Mouse (Mus musculus): ENCODE measurements around the gene Rundc3a. TPM values are rescaled to one million over a fixed set of nuclear protein-coding genes. Genes with fewer than 3 reads are reported as not detected.
A peak's percentile ranks its signal among the peaks of the same experiment; 100 is the strongest.

Gene Rundc3a
- polyA plus RNA-seq, 1 experiment from 2014 or later, result 7.9 TPM

DNA sequence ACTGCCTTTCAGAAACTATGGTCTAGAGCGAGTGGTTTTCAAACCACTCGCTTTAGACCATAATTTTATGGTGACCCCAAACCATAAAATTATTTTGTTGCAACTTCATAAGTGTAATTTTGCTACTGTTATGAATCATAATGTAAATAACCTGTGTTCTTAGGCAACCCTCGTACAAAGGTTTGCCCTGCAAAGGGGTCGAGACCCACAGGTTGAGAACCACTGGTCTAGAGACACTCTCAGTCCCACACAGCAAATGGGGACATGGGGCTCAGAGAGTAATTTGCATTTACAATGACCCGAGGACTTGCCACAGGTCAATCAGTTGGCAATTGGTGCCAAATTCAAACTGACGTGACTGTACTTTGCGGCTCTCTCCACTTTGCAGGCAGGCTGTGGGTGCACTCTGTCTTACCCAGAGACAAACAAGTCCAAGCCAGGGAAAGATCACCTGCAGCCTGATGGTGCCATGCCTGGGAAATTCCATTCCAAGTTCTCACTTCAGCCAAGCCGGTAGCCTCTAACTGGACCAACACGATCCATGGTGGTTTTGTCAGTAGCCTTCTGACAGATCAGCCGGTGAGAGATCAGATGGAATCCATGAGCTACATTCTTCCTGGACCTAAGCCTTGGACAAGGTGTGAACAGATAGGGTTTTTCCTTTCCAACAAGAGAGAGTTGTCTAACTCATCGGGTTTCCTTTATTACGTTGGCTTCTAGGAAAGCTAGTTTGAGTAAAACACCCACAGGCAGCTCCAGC, 21.1 kb upstream of the Rundc3a start:
- H3K27me3 ChIP-seq (ENCODE audit: control insufficient read depth, insufficient read depth, low read length), result no peaks in the 10 kb centered on the region
- H3K9ac ChIP-seq (replicated peaks; ENCODE audit: low read depth, low read length), result no peak overlapping the region
- ATAC-seq (ENCODE audit: insufficient number of reproducible peaks, insufficient read depth, low FRiP score, low read depth), result no peak

DNA sequence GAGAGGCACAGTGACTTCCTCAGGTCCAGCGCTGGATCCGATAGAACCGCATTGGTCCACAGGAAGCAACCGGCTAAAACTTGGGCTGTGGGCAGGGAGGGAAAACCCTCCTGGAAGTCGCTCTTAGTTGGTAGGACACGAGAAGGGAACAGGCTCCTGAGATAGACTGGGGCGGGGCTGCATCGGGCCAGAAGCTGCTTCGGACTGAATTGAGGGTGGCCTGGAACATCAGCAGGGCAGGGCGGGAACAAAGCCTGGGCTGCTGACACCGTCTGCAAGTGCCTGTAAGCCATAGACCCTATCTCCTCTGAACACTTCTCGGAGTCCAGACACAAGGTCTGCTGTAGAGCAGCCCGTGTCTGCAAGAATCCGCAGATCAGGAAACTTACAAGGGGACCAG, 20.3 kb upstream of the Rundc3a start:
- Histone ChIP-seq H3K4me1 (ENCODE audit: control insufficient read depth, insufficient read depth, low read length) (peaks cover 19% of the 10 kb centered on the region), H3K9me3 (ENCODE audit: control insufficient read depth, low read depth, low read length) (no peaks in the 10 kb centered on the region), H3K9ac (replicated peaks; ENCODE audit: low read depth, low read length) (no peak overlapping the region), H3K4me2 (replicated peaks; ENCODE audit: low read depth, low read length) (no peak overlapping the region), H3K27me3 (ENCODE audit: control insufficient read depth, insufficient read depth, low read length) (no peaks in the 10 kb centered on the region), H3K36me3 (ENCODE audit: control insufficient read depth, insufficient read depth, low read length) (no peaks in the 10 kb centered on the region), H3K27ac (ENCODE audit: low read length) (no peak overlapping the region), H3K4me3 (ENCODE audit: low read depth, low read length) (no peak overlapping the region)
- no peak for ATAC-seq (ENCODE audit: insufficient number of reproducible peaks, insufficient read depth, low FRiP score, low read depth)
- WGBS, result 38% methylated on average over 14 of the region's 14 CpGs

More for the DNA sequence above, 21.1 kb upstream of the Rundc3a start:
- H3K27ac ChIP-seq (ENCODE audit: low read length), result no peak overlapping the region
- 85% methylated on average over 12 of the region's 12 CpGs for WGBS
- no peak overlapping the region for H3K4me3 ChIP-seq (ENCODE audit: low read depth, low read length)
- no peaks in the 10 kb centered on the region for H3K9me3 ChIP-seq (ENCODE audit: control insufficient read depth, low read depth, low read length)
- H3K4me1 ChIP-seq (ENCODE audit: control insufficient read depth, insufficient read depth, low read length), result peaks cover 19% of the 10 kb centered on the region
- no peaks in the 10 kb centered on the region for H3K36me3 ChIP-seq (ENCODE audit: control insufficient read depth, insufficient read depth, low read length)
- H3K4me2 ChIP-seq (replicated peaks; ENCODE audit: low read depth, low read length), result no peak overlapping the region

DNA sequence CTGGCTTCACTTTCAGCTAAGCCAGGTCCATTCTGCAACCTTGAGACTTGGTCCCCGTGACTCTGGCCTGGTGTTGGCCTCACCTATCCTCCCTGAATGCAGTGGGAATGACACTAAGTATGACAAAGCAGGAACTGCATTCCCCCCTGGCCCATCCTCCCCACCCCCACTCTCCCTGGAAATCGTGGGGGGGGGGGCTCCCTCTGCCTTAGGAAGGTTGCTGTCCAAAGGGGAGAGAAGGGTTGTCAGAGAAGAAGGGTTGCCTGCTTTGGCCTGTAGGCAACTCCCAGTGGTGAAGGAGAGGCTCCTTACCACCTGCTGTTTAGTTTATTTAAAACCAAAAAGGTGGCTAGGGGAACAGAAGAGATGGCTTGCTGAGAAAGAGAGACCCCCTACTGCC, 19.6 kb upstream of the Rundc3a start:
- no peak for ATAC-seq (ENCODE audit: insufficient number of reproducible peaks, insufficient read depth, low FRiP score, low read depth)
- Histone ChIP-seq H3K4me2 (replicated peaks; ENCODE audit: low read depth, low read length) (no peak overlapping the region), H3K4me3 (ENCODE audit: low read depth, low read length) (no peak overlapping the region)

DNA sequence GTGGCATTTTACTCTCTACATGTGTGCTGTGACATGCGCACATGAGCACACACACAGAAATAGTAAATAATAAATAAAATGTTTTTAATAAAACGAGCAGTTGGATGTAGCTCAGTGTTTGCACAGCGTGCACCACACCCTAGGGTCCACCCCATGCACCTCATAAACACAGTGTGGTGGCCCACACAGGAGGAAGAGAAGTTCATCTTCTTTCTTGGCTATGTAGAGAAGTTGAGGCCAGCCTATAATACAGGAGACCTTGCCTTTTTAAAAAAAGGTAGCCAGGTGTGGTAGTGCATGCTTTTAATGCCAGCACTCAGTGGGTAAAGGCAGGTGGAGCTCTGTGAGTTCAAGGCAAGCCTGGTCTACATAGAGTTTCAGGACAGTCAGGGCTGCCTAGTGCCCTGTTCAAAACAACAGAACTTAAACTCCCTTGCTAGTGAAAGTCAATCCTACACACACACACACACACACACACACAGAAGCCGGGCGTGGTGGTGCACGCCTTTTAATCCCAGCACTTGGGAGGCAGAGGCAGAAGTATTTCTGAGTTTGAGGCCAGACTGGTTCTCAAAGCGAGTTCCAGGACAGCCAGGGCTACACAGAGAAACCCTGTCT, 19.0 kb upstream of the Rundc3a start:
- Histone ChIP-seq H3K27ac (ENCODE audit: low read length) (no peak overlapping the region), H3K9ac (replicated peaks; ENCODE audit: low read depth, low read length) (no peak overlapping the region), H3K36me3 (ENCODE audit: control insufficient read depth, insufficient read depth, low read length) (no peaks in the 10 kb centered on the region), H3K9me3 (ENCODE audit: control insufficient read depth, low read depth, low read length) (no peaks in the 10 kb centered on the region; the same call in 1 of the 2 replicates), H3K4me3 (ENCODE audit: low read depth, low read length) (no peak overlapping the region), H3K27me3 (ENCODE audit: control insufficient read depth, insufficient read depth, low read length) (no peaks in the 10 kb centered on the region), H3K4me1 (ENCODE audit: control insufficient read depth, insufficient read depth, low read length) (peaks cover 19% of the 10 kb centered on the region), H3K4me2 (replicated peaks; ENCODE audit: low read depth, low read length) (no peak overlapping the region)
- WGBS, result 79% methylated on average over 7 of the region's 7 CpGs
- no peak for ATAC-seq (ENCODE audit: insufficient number of reproducible peaks, insufficient read depth, low FRiP score, low read depth)

More for the DNA sequence above, 19.6 kb upstream of the Rundc3a start:
- Histone ChIP-seq H3K4me1 (ENCODE audit: control insufficient read depth, insufficient read depth, low read length) (peaks cover 19% of the 10 kb centered on the region), H3K27me3 (ENCODE audit: control insufficient read depth, insufficient read depth, low read length) (no peaks in the 10 kb centered on the region), H3K36me3 (ENCODE audit: control insufficient read depth, insufficient read depth, low read length) (no peaks in the 10 kb centered on the region), H3K9me3 (ENCODE audit: control insufficient read depth, low read depth, low read length) (no peaks in the 10 kb centered on the region), H3K27ac (ENCODE audit: low read length) (no peak overlapping the region), H3K9ac (replicated peaks; ENCODE audit: low read depth, low read length) (no peak overlapping the region)
- WGBS, result 28% methylated on average over 2 of the region's 2 CpGs

DNA sequence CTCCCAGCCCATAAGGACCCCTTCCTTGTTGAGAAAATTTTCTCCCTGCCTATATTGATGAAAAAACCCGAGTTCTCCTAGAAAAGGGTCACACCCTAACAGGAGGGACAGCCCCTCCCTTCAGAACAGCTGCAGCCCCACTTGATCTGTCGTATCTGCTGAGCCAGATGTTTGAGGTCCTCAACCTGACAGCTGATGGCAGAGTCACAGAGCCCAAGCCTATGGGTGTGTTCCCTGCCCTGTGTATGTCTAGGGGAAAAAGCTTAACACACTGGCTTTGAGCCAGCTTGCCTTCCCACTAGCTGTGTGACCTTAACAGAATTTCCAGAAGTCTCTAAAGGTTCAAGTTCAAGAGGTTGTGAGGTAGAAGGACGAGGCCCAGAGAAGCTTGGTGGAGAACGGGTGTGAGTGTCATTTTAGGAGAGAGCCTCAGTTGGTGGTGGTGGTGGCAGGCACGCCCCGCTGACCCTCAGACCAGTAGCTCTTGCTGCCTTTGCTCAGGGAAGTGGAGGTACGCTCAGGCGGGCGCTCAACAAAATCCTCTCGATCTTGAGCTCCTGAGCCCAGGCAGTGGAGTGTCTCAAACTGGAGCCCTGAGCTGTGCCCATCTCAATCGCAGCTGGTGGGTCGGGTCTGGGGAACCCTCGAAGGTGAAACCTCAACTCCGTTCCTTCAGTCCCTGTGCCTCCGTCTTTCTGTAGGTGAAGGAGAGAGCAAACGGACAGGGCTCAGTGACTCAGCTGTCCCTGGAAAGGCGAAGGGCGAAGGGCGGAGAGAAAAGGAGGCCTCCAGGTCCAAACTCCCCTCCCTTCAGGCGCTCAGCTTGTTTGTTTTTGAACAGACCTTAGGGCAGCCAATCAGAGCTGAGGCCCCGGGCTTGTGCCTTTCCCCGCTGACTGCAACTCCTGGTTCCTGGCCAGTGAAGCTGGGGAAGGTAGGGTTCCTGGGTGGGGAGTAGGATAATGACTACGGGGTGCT, 17.7 kb upstream of the Rundc3a start:
- ATAC-seq (ENCODE audit: insufficient number of reproducible peaks, insufficient read depth, low FRiP score, low read depth), result peak; percentile 80
- no peak overlapping the region for H3K9ac ChIP-seq (replicated peaks; ENCODE audit: low read depth, low read length)
- no peaks in the 10 kb centered on the region; the same call in 1 of the 2 replicates for H3K9me3 ChIP-seq (ENCODE audit: control insufficient read depth, low read depth, low read length)
- peak overlapping the region; percentile 38 for H3K4me2 ChIP-seq (replicated peaks; ENCODE audit: low read depth, low read length)
- H3K27me3 ChIP-seq (ENCODE audit: control insufficient read depth, insufficient read depth, low read length), result no peaks in the 10 kb centered on the region
- no peaks in the 10 kb centered on the region for H3K36me3 ChIP-seq (ENCODE audit: control insufficient read depth, insufficient read depth, low read length)
- WGBS, result 6% methylated on average over 23 of the region's 23 CpGs
- no peak overlapping the region for H3K27ac ChIP-seq (ENCODE audit: low read length)
- peaks cover 19% of the 10 kb centered on the region for H3K4me1 ChIP-seq (ENCODE audit: control insufficient read depth, insufficient read depth, low read length)
- H3K4me3 ChIP-seq (ENCODE audit: low read depth, low read length), result 0 out of 2 replicates have a peak overlapping the region, but pooled peaks have one; percentile 1

DNA sequence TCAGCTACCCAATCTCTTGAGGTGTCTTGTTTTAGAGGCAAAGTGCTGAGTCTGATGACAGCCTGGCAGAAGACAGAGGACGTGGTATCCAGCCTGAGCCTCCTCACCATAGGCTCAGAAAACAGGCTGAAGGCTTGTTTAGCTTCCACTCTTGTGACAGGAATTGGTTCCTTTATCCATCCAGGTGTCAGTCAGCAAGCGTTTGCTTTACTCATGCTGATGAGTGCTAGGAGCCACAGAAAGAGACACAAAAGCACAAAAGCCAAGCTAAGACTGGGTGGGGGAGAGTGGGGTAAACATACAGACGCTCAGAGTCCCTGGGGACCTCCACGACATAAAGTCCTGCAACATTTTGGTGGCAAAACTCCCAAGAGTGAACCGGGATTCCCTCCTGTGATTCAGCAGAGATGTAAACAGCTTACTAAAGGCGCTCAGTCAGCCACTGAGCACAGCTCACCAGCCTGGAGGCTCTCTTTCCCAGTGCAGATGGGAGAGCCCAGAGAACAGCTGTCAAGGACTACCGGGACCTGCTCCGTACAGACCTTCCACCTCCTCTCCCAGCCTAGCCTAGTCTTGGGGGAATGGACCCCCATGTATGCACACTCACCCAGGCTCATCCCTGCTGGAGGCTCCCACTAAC, 16.9 kb upstream of the Rundc3a start:
- peak overlapping the region; percentile 27; the same call in 1 of the 2 replicates for H3K27ac ChIP-seq (ENCODE audit: low read length)
- no peak for ATAC-seq (ENCODE audit: insufficient number of reproducible peaks, insufficient read depth, low FRiP score, low read depth)
- peaks cover 19% of the 10 kb centered on the region for H3K4me1 ChIP-seq (ENCODE audit: control insufficient read depth, insufficient read depth, low read length)
- no peaks in the 10 kb centered on the region for H3K36me3 ChIP-seq (ENCODE audit: control insufficient read depth, insufficient read depth, low read length)
- whole genome bisulfite sequencing, result 18% methylated on average over 8 of the region's 8 CpGs
- H3K9ac ChIP-seq (replicated peaks; ENCODE audit: low read depth, low read length), result no peak overlapping the region
- peak overlapping the region; percentile 38 for H3K4me2 ChIP-seq (replicated peaks; ENCODE audit: low read depth, low read length)
- H3K4me3 ChIP-seq (ENCODE audit: low read depth, low read length), result 0 out of 2 replicates have a peak overlapping the region, but pooled peaks have one; percentile 1
- no peaks in the 10 kb centered on the region for H3K27me3 ChIP-seq (ENCODE audit: control insufficient read depth, insufficient read depth, low read length)
- no peaks in the 10 kb centered on the region; the same call in 1 of the 2 replicates for H3K9me3 ChIP-seq (ENCODE audit: control insufficient read depth, low read depth, low read length)

DNA sequence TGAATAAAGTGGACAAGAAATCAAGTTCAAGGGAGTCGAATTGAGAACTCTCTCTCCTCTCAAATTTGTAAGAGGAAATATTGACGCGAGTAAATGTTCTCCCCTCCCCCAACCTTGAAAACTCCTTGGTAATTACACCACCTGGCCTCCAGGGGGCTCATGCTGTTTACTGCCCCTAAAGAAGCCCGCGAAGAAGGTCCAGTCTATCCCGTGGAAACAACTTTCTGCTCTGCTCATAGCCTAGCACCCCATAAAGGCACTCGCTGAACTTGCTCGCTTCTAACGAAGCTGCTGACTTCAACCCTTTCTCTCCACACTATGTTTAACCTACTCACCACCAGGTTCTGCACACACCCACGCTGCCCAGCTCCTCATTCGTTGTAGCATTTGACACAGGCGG, 16.0 kb upstream of the Rundc3a start:
- 60% methylated on average over 12 of the region's 12 CpGs for WGBS
- Histone ChIP-seq H3K27me3 (ENCODE audit: control insufficient read depth, insufficient read depth, low read length) (no peaks in the 10 kb centered on the region), H3K4me3 (ENCODE audit: low read depth, low read length) (no peak overlapping the region), H3K9ac (replicated peaks; ENCODE audit: low read depth, low read length) (no peak overlapping the region), H3K27ac (ENCODE audit: low read length) (no peak overlapping the region), H3K36me3 (ENCODE audit: control insufficient read depth, insufficient read depth, low read length) (no peaks in the 10 kb centered on the region), H3K4me1 (ENCODE audit: control insufficient read depth, insufficient read depth, low read length) (peaks cover 19% of the 10 kb centered on the region), H3K9me3 (ENCODE audit: control insufficient read depth, low read depth, low read length) (no peaks in the 10 kb centered on the region; the same call in 1 of the 2 replicates), H3K4me2 (replicated peaks; ENCODE audit: low read depth, low read length) (no peak overlapping the region)
- no peak for ATAC-seq (ENCODE audit: insufficient number of reproducible peaks, insufficient read depth, low FRiP score, low read depth)

DNA sequence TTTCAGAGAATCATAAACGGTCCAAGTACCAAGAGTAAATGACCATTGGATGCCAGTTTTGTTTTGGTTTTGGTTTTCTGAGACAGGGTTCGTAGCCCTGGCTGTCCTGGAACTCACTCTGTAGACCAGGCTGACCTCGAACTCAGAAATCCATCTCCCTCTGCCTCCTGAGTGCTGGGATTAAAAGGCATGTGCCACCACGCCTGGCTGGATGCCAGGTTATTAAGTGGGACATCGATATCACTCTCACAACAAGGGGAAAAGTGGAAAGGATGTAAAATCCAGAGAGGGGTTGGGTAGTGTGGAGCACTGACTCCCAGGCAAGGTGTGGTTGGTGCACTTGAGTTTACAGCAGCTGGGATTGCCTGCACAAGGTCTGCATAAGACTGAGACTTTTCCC, 13.1 kb upstream of the Rundc3a start:
- Histone ChIP-seq H3K9ac (replicated peaks; ENCODE audit: low read depth, low read length) (no peak overlapping the region), H3K4me1 (ENCODE audit: control insufficient read depth, insufficient read depth, low read length) (peaks cover 16% of the 10 kb centered on the region), H3K4me2 (replicated peaks; ENCODE audit: low read depth, low read length) (no peak overlapping the region), H3K9me3 (ENCODE audit: control insufficient read depth, low read depth, low read length) (no peaks in the 10 kb centered on the region; the same call in 1 of the 2 replicates), H3K36me3 (ENCODE audit: control insufficient read depth, insufficient read depth, low read length) (no peaks in the 10 kb centered on the region), H3K27me3 (ENCODE audit: control insufficient read depth, insufficient read depth, low read length) (no peaks in the 10 kb centered on the region), H3K27ac (ENCODE audit: low read length) (no peak overlapping the region), H3K4me3 (ENCODE audit: low read depth, low read length) (no peak overlapping the region)
- 70% methylated on average over 5 of the region's 5 CpGs for WGBS
- ATAC-seq (ENCODE audit: insufficient number of reproducible peaks, insufficient read depth, low FRiP score, low read depth), result no peak
